Mouse (Mus musculus) embryonic fibroblast, embryonic 13.5 days (primary cell): ENCODE data around the gene Foxd3.

Source experiments
- CTCF ChIP-seq: IDR thresholded peaks from 2 replicates; pipeline ENCODE4 v1.5.1; 2011; ENCODE audit warnings: mild to moderate bottlenecking, control low read depth, low read length, moderate library complexity, borderline replicate concordance; ENCODE audit not compliant: insufficient read depth
- POLR2A ChIP-seq: IDR thresholded peaks from 2 replicates; pipeline ENCODE4 v1.6.1; 2011; ENCODE audit warnings: low read depth, mild to moderate bottlenecking, control low read depth, low read length, moderate library complexity

DNA sequence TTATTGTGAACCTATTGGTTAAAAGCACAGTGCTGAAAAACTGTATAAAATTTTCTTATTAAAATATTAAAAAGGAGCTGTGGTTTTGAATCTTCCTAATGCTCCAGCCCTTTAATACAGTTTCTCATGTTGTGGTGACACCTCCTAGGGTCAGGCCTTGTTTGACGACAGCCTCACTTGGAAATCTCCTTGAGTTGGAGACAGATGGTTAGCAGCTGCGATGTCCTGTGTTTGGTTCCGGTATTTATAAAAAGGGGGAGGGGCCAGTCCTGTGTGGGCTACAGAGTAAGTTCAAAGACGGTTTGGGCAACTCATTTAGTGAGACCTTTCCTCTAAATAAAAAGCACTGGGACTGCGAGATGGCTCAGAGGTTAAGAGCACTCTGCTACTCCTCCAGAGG, 30.2 kb downstream of the Foxd3 start:
- no peak for TF ChIP-seq CTCF
- no peak for TF ChIP-seq POLR2A
